Mouse (Mus musculus): Measurements from ENCODE around the gene Cnpy2.

The Cnpy2 gene

DNA sequence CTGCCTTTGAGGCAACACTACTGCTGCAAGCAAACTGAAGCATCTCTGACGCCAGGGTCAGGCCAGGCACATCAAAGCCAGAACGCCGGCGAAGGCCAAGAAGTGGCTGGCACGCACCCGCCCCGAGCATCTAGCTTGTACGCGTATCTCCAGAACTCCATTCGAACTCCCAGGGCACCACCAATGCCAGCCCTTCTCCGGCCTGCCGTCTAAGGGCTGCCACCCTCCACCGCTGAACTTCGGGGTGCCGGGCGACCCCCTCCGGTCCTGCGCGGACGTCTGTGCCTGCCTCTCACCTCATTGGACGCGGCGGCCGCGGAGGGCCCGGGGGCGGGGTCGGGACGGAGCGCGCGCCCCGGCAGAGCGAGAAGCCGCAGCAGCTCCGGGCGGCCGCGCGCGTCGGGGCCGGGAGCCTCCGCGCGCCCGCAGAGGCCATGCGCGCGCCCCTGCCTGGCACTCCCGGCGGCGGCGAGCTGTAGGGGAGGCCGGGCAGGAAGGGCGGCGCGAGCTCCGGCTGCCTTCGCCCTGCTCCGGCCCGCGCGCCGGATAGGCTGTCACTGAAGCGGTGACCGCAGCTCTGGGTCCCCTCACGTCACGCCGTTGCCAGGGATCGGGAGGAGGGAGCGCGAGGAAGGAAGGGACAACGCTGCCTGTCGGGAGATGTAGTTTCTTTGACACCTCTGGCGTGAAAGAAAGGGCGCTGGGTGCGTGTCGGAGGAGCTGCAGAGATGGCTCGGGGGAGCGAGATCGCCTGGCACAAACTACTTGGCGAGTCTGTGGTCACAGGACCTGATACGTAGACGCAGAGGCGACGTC, 46.4 kb downstream of the Cnpy2 start, which contains the start of gene Coq10a:
Gene Coq10a (minus strand): TSS at position 596 of the 816 bp plus-strand sequence.
- peak; percentile 93 for DNase-seq (ENCODE audit: low spot score)

DNA sequence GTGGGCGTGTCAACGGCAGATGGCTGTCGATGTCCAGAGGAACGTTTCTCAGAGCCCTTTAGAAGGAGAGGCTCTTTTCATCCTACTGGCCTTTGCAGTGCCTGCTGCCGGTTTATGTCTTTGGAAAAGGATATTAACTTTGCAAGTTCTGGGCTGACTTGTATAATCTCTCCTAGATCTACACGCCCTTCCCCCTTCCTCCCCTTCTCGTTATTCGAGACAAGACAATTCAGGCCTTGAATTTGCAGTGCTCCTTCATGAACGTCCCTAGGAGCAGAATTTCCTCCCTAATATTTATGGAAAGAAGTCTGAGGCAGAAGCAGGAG, 46.9 kb downstream of the Cnpy2 start:
- DNase-seq (ENCODE audit: low spot score), result no peak

DNA sequence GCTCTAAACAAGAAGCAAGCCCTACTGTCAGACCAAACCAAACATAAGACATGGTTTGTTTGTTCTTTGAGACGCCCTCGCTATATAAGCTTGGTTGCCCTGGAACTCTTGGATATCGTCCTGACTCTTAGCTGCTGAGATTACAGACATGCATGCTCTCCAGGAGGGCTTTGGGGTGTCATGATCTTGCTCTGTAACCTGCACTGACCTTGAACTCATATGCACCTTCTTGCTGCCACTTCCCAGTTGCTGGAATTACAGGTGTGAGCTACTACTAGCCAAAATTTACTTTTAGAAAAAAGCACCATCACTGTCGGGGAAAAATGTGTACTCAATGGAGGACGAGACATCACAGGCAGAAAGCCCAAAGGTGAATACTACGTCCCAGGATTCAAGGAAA, 47.3 kb downstream of the Cnpy2 start:
- no peak for DNase-seq (ENCODE audit: low spot score)

GRCm38 (mm10) chr10:128370021-128370420, 47.8 kb downstream of the Cnpy2 start:
- no peak for DNase-seq (ENCODE audit: low spot score)

- DNase-seq (ENCODE audit: low spot score), result no peak
Observed at GRCm38 (mm10) chr10:128370601-128371000, 48.3 kb downstream of the Cnpy2 start.

DNA sequence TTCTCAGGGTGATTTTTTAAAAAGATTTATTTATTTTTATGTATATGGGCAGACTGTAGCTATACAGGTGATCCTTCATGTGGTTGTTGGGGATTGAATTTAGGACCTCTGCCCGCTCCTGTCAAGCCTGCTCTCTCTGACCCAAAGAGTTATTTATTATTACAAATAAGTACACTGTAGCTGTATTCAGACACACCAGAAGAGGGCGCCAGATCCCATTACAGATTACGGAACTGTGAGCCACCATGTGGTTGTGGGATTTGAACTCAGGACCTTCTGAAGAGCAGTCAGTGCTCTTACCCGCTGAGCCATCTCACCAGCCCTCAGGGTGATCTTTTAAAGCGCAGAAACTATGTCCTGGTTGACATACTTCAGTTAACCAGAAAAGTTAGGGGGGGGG, 49.9 kb downstream of the Cnpy2 start:
- no peak for DNase-seq (ENCODE audit: low spot score)

GRCm38 (mm10) chr10:128372989-128373748, 50.9 kb downstream of the Cnpy2 start:
- no peak for DNase-seq (ENCODE audit: low spot score)

DNA sequence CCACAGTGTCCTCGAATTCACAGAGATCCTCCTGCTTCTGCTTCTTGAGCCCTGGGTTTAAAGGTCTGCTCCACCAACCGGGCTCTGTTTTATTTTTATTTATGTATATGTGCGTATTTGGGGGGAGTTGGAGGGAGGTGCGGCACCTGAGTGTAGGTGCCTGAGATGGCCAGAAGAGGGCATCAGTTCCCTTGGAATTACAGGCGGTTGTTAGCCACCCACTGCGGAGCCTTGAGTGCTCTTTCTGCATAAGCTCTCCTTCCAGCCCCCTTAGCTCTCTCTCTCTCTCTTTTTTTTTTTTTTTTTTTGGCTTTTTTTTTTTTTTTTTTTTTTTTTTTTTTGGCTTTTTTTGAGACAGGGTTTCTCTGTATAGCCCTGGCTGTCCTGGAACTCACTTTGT, 52.1 kb downstream of the Cnpy2 start:
- no peak for DNase-seq (ENCODE audit: low spot score)

DNA sequence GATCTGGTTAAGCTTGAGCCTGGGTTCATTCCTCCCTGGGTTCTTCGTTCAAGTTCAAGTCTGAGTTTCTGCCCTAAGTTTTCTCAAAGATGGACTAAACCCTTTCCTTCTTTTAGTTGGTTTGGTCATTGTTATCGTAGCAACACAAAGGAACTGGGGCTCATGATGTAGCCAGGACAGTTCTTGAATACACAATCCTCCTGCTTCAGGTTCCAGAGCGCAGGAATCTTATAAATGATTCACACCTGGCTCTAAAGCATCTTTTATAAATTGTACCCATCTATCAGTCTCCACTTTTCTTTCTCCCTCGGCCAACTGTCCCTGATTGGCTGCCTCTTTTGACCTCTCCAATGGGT, 53.8 kb downstream of the Cnpy2 start:
- no peak for DNase-seq (ENCODE audit: low spot score)

GRCm38 (mm10) chr10:128376455-128377211, 54.4 kb downstream of the Cnpy2 start, which contains the start of gene Ankrd52:
Gene Ankrd52, plus strand, starts transcription at chr10:128377115.
- peak; percentile 78 for DNase-seq (ENCODE audit: low spot score)

All from layer of hippocampus, adult 11-12 months (tissue).